Mouse (Mus musculus) thymus, adult 2 months (tissue): Measurements from ENCODE around the gene Ptgis.

ENCODE experiments used
- CTCF ChIP-seq: fragments of 200-500 bp; IDR thresholded peaks from 2 replicates; pipeline ENCODE4 v1.5.1; 2012; ENCODE audit warnings: mild to moderate bottlenecking, control low read depth, low read length, moderate library complexity, borderline replicate concordance; ENCODE audit not compliant: control insufficient read depth, poor library complexity, insufficient read depth; ENCODE audit errors: extremely low read depth
- POLR2A ChIP-seq: fragments of 200-500 bp; IDR thresholded peaks from 2 replicates; pipeline ENCODE4 v1.6.1; 2012; ENCODE audit warnings: mild to moderate bottlenecking, low read length, control low read depth, moderate library complexity; ENCODE audit not compliant: control insufficient read depth, poor library complexity, insufficient read depth; ENCODE audit errors: extremely low read depth

GRCm38 (mm10) chr2:167277026-167277425 is 36.6 kb upstream of the Ptgis start:
- TF ChIP-seq CTCF (no peak), POLR2A (no peak)
